Mouse (Mus musculus): ENCODE measurements around the gene Cog7. TPM values are rescaled to one million over a fixed set of nuclear protein-coding genes. Genes with fewer than 3 reads are reported as not detected.

The Cog7 gene
- total RNA-seq, 2 experiments from 2014 or later, result 18.0 to 20.0 TPM

- no peak for ATAC-seq (replicated peaks; ENCODE audit: poor library complexity, severe bottlenecking)
Observed at GRCm38 (mm10) chr7:121955802-121956201, 25.7 kb downstream of the Cog7 start.

DNA sequence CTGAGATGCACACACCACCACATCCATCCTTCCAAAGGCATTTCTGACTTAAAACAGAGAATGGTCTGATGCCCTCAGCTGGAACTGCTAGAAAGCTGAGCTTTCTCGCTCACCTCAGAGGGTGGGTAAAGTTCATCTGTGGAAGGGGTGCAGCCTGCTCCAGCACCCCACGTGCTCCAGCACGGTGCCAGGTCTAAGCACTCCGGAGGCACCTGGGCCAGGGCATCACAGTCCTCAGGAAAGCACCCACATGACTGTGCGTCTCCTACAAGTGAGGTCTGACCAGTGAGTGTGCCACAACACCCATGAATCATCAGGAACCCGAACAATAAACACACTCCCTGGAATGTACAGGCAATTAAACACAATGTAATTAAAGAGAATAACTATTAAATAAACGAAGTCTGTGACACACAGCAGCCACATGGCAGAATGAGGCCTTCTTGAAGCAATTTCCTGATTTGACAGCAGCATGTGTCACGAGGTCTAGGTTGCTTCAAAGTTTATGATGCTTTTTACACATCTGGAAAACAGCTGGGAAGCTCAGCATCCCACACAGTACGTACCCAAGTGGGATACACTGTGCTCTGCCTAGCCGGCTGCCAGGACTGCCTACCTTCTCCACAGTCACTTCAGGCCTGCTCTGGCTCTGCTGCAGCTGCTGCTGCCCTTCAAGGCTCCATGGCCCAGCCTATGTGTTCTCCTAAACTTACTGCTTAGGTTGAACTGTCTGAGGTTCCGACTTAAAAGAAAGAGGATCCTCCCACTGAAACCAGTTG, 26.4 kb downstream of the Cog7 start:
- ATAC-seq (replicated peaks; ENCODE audit: poor library complexity, severe bottlenecking), result no peak

- no peak for ATAC-seq (replicated peaks; ENCODE audit: poor library complexity, severe bottlenecking)
Observed at GRCm38 (mm10) chr7:121947513-121947912, 34.0 kb downstream of the Cog7 start.

GRCm38 (mm10) chr7:121946196-121946595, 35.3 kb downstream of the Cog7 start:
- ATAC-seq (replicated peaks; ENCODE audit: poor library complexity, severe bottlenecking), result no peak

GRCm38 (mm10) chr7:121942371-121942770, 39.1 kb downstream of the Cog7 start:
- no peak for ATAC-seq (replicated peaks; ENCODE audit: poor library complexity, severe bottlenecking)

DNA sequence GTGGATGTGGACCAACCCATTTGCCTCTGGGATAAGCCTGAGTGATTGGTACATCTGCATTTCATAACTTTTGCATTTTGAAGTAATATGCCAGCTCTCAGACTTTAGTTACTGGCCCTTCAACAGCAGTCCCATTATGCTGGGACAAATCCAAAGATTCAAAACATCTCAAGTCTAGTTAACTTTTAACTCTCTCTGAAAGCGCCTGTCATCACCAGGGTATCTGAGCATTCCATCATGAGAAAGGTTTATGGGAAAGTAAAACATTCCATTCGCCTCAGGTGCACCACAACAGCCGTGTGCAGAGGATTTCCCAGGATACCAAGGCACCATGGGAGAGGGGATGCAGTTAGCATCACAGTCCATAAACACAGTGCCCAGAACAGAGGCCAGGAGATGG, 39.9 kb downstream of the Cog7 start:
- no peak for ATAC-seq (replicated peaks; ENCODE audit: poor library complexity, severe bottlenecking)

GRCm38 (mm10) chr7:121941016-121941415, 40.5 kb downstream of the Cog7 start:
- ATAC-seq (replicated peaks; ENCODE audit: poor library complexity, severe bottlenecking), result no peak

DNA sequence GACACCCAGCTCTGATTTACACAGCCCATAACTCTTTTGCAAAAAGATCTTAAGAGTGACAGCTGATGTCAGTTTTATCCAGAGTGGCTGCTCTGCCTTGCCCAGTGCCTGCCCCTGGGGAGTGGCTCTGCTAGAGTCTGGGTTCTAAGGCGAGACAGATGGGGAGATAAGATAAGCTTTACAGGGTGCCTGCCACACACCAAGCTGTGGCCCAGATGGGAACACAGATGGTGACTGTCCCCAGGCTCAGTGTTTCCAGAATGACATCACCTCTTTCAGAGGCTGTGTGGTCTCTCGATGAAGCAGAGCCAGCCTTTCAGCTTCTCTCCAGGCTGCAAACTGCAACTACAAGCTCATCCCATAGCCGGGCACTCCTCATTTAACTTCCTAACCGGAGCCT, 41.8 kb downstream of the Cog7 start:
- ATAC-seq (replicated peaks; ENCODE audit: poor library complexity, severe bottlenecking), result no peak

DNA sequence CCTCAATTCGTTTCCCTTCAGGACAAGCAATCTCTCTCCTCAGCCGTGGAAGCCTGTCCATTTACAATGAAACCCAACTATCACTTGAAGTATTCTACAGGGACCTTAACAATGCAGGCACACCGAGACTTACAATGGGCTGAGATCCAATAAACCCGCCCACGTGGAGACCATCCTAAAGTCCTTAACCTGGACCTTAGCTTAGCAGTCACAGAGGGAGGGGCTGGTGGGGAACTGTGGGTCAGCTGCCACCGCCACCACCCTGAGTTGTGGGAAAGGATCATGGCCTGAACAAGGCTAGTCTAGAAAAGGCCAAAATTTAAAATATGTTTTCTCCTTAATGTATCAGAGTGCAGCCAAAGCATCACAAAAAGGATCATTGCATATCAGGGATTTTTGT, 42.3 kb downstream of the Cog7 start:
- ATAC-seq (replicated peaks; ENCODE audit: poor library complexity, severe bottlenecking), result no peak

GRCm38 (mm10) chr7:121938124-121938891, 43.2 kb downstream of the Cog7 start:
- no peak for ATAC-seq (replicated peaks; ENCODE audit: poor library complexity, severe bottlenecking)

- no peak for ATAC-seq (replicated peaks; ENCODE audit: poor library complexity, severe bottlenecking)
Observed at GRCm38 (mm10) chr7:121936861-121937630, 44.5 kb downstream of the Cog7 start.

DNA sequence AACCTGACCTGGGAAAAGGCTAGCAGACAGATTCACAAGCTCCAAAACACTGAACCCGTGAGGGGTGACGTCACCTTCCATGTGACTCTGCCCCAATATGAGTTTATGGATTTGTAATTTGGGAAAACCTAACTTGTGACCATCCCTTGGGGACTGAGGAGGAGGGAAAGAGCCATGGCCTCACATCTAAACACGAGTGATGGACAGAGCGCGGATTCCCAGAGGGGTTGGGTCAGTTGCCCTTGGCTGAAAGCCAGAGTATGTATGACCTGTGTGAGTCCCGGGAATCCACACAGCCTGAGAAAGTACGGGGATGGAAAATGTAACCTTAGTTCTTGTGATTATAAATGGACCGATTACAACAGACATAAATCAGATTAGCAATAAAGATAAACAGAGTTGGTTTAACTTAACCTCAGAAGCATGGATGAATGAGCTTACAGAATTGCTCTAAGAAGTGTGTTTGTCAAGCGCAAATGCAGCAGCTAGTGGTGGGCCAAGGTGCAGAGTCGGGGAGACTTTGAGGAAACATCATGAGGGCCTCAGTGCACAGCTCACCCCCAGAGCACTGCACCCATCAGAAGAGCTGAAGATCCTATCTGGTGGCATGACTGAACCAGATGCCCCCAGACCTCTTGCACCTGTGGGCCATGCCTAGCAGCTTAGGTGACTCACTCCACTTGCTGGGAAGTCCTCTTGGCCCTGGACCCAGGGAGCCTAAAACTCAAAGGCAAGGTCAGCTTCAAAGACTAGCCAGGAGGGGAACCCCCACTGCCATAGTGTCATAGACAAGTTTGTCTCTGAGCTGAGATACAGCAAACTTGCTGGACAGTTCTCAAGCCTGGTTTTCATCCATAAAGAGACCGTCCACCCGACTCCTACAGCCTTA, 45.4 kb downstream of the Cog7 start:
- no peak for ATAC-seq (replicated peaks; ENCODE audit: poor library complexity, severe bottlenecking)

- ATAC-seq (replicated peaks; ENCODE audit: poor library complexity, severe bottlenecking), result no peak
Observed at GRCm38 (mm10) chr7:121934346-121934745, 47.2 kb downstream of the Cog7 start.

DNA sequence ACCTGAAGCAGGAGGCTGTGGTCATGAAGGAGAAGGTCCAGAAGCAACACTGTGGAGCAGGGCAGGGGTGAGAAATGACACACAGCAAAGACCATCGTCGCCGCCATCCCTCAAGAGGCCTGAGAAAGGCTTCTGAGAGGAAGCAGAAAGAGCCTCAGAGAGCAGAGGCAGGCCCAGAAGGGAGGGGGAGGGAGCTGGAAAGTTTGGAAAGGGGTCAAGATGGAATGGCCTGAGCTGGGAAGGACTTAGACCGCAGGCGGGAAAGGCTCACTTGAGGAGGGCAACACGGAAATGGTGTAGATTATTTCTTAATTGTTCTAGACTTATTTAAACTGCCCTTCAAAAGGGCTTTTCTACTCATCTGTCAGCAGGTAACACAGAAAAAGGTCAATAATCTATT, 47.8 kb downstream of the Cog7 start:
- ATAC-seq (replicated peaks; ENCODE audit: poor library complexity, severe bottlenecking), result no peak

GRCm38 (mm10) chr7:121931246-121931645, 50.3 kb downstream of the Cog7 start:
- no peak for ATAC-seq (replicated peaks; ENCODE audit: poor library complexity, severe bottlenecking)

DNA sequence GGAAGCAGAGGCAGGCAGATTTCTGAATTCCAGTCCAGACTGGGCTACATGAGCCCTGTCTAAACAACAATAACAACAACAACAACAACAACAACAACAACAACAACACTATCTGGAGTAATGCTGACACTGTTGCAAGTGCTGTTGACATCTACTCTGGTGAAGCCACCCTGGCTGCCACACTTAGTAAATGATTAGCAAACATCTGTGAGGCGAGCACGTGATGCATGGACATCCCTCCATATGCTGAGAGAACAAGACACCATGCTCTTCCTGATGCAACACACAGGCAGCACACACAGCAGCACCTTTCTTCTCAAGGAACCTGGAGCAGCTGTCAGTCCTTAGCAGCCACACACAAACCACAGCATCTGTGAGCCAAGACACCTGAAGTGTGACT, 53.6 kb downstream of the Cog7 start:
- no peak for ATAC-seq (replicated peaks; ENCODE audit: poor library complexity, severe bottlenecking)

DNA sequence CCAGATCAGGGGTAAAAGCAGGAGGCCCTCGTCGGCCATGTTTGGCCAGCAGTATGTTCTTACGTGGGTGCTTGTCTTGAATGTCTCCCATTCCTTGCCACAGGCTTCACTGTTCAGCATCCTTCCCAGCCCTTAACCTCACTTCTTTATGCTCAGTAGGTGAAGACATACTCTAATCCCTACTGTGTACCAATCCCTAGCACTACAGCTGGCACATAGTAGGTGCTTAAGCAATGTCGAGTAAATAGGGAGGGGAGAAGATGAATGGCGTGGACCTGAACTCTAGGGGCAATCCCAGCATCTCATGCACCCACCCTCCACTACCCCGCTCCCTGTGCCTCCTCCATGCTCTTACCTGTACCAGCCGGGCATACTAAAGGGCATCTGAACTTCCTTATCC, 57.1 kb downstream of the Cog7 start:
- no peak for ATAC-seq (replicated peaks; ENCODE audit: poor library complexity, severe bottlenecking)

- ATAC-seq (replicated peaks; ENCODE audit: poor library complexity, severe bottlenecking), result no peak
Observed at GRCm38 (mm10) chr7:121913944-121914343, 67.6 kb downstream of the Cog7 start.

DNA sequence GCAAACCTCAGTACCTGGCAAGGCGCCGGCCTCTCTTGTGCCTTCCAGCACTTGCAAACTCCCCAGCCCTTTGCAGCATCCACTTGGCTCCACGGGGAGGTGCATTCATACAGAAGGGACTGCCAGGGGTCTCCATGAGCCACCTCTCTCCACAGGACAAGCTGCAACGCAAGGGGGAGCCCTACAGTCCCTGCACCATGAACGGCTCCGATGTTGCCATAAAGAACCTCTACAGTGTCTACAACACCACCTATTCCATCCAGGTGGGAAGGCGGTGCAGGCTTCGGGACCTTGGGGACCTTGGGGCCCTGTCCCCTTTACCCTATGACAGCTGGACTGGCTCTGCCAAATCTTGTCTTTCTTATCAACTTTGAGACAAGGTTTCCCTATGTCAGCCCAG, 69.3 kb downstream of the Cog7 start:
- ATAC-seq (replicated peaks; ENCODE audit: poor library complexity, severe bottlenecking), result no peak

DNA sequence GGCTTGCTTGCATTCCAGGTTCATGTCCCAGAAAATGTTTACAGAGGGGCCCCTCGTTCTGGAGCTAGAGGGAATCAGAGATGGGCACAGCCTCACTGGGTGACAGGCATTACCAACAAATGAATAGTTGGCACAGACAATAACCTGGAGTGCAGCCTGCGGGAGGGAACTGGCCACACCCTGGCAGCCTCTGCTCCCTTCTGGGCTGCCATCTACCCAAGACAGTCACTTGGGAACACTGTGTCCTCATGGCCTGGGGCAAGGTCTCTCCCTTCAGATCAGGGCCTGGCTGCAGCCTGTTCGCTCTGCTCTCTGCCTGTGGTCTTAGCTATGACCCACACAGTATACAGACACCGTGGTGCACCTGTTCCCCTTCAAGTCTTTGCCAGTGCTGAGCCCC, 74.6 kb downstream of the Cog7 start:
- ATAC-seq (replicated peaks; ENCODE audit: poor library complexity, severe bottlenecking), result no peak

Measured in granulocyte monocyte progenitor cell, adult 5-6 weeks (primary cell).